Mouse (Mus musculus) liver, adult 2 months (tissue): ENCODE measurements around the gene Zmynd12.

Source experiments
- CTCF ChIP-seq: fragments of 200-500 bp; IDR thresholded peaks from 2 replicates; pipeline ENCODE4 v1.5.1; 2011; ENCODE audit warnings: low read depth, low read length, control low read depth
- POLR2A ChIP-seq: fragments of 200-500 bp; IDR thresholded peaks from 2 replicates; pipeline ENCODE4 v1.6.1; 2011; ENCODE audit warnings: low read length, control low read depth; ENCODE audit not compliant: insufficient read depth; ENCODE audit errors: extremely low read depth

- TF ChIP-seq CTCF (no peak), POLR2A (no peak)
Observed at GRCm38 (mm10) chr4:119415072-119415753, 7.4 kb upstream of the Zmynd12 start, which contains the start of gene Ccdc30.
